Mouse (Mus musculus): ENCODE measurements around the gene Btla. TPM values are rescaled to one million over a fixed set of nuclear protein-coding genes. Genes with fewer than 3 reads are reported as not detected.

Gene Btla
- polyA plus RNA-seq, 1 experiment from 2014 or later: 0.10 TPM

DNA sequence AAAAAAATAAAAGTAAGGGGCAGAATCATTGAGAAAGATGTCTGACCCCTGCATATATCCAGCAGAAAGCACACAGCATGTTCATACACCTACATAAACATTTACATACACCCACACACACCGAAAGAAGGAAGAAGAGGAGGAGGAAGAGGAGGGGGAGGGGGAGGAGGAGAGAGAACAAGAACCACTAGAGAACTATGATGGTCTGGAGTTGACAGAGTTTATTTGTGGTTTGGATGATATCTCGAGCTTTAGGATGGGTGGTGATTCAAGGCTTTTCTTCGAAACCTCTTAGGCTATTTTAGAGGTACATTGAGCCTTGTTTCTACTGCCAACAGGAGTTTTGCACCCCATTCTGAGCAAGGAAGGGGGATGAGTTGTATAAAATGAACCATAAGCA, 1.3 kb upstream of the Btla start:
- ATAC-seq: no peak
- WGBS: 95% methylated on average over 3 of the region's 3 CpGs
- no peaks in the 10 kb centered on the region for H3K27me3 ChIP-seq (ENCODE audit: control insufficient read depth, insufficient read depth, low read depth, low read length)

DNA sequence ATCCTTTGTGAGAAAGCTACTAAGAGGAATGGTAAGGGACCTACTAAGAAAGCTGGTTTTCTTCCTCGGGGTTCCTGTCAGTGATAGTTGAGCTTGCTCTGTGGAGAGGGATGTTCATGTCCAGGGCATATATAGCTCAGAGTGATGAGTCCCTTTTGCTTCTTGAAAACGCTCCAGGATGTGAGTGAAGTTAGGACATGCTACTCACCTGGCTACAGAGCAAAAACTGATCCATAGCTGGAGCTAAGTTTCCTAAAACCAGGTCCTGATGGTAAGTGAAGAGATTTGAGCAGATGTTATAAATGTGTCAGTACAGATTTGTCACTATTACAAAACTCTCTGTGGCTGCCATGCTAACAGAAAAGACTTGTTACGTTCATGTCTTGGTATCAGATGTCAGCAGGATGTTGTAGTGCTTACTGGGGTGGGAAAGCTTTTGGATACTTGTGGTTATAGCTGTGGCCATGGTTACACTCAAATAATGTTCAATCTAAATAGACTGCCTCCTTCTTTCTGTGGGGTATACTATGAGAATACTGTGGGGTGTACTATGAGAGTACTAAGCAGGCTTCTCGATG, 405 bp downstream of the Btla start:
- H3K9ac ChIP-seq (ENCODE audit: low read depth, low read length): no peak overlapping the region
- no peak for ATAC-seq
- no peak overlapping the region for H3K4me3 ChIP-seq (ENCODE audit: low read depth, low read length)
- H3K27ac ChIP-seq (ENCODE audit: low read length): no peak overlapping the region
- no peaks in the 10 kb centered on the region for H3K27me3 ChIP-seq (ENCODE audit: control insufficient read depth, insufficient read depth, low read depth, low read length)
- WGBS: 59% methylated on average over 4 of the region's 4 CpGs
- no peaks in the 10 kb centered on the region for H3K9me3 ChIP-seq (replicated peaks; ENCODE audit: control insufficient read depth, low read length, poor library complexity, severe bottlenecking)
- H3K4me2 ChIP-seq (ENCODE audit: low read length): no peak overlapping the region
- no peaks in the 10 kb centered on the region for H3K4me1 ChIP-seq (ENCODE audit: control insufficient read depth, insufficient read depth, low read length)
- no peaks in the 10 kb centered on the region for H3K36me3 ChIP-seq (ENCODE audit: control insufficient read depth, insufficient read depth, low read length)

More for the DNA sequence above, 1.3 kb upstream of the Btla start:
- H3K36me3 ChIP-seq (ENCODE audit: control insufficient read depth, insufficient read depth, low read length): no peaks in the 10 kb centered on the region
- no peaks in the 10 kb centered on the region for H3K9me3 ChIP-seq (replicated peaks; ENCODE audit: control insufficient read depth, low read length, poor library complexity, severe bottlenecking)
- H3K4me3 ChIP-seq (ENCODE audit: low read depth, low read length): no peak overlapping the region
- no peak overlapping the region for H3K4me2 ChIP-seq (ENCODE audit: low read length)
- no peak overlapping the region for H3K9ac ChIP-seq (ENCODE audit: low read depth, low read length)
- H3K4me1 ChIP-seq (ENCODE audit: control insufficient read depth, insufficient read depth, low read length): no peaks in the 10 kb centered on the region
- no peak overlapping the region for H3K27ac ChIP-seq (ENCODE audit: low read length)

- no peak overlapping the region for H3K27ac ChIP-seq (ENCODE audit: low read length)
- no peak overlapping the region for H3K4me2 ChIP-seq (ENCODE audit: low read length)
- no peak overlapping the region for H3K9ac ChIP-seq (ENCODE audit: low read depth, low read length)
- H3K9me3 ChIP-seq (replicated peaks; ENCODE audit: control insufficient read depth, low read length, poor library complexity, severe bottlenecking): no peaks in the 10 kb centered on the region
- no peaks in the 10 kb centered on the region for H3K36me3 ChIP-seq (ENCODE audit: control insufficient read depth, insufficient read depth, low read length)
- 87% methylated on average over 1 of the region's 1 CpGs for WGBS
- H3K4me3 ChIP-seq (ENCODE audit: low read depth, low read length): no peak overlapping the region
- H3K4me1 ChIP-seq (ENCODE audit: control insufficient read depth, insufficient read depth, low read length): no peaks in the 10 kb centered on the region
- no peaks in the 10 kb centered on the region for H3K27me3 ChIP-seq (ENCODE audit: control insufficient read depth, insufficient read depth, low read depth, low read length)
- no peak for ATAC-seq
These were observed 2.9 kb downstream of the Btla start for GRCm38 (mm10) chr16:45227002-45227401.

- no peaks in the 10 kb centered on the region for H3K4me1 ChIP-seq (ENCODE audit: control insufficient read depth, insufficient read depth, low read length)
- 87% methylated on average over 1 of the region's 1 CpGs for WGBS
These were observed 7.2 kb downstream of the Btla start for GRCm38 (mm10) chr16:45231296-45231695.

GRCm38 (mm10) chr16:45233007-45233406, 8.9 kb downstream of the Btla start:
- Histone ChIP-seq H3K4me3 (ENCODE audit: low read depth, low read length) (no peak overlapping the region), H3K4me2 (ENCODE audit: low read length) (no peak overlapping the region), H3K9ac (ENCODE audit: low read depth, low read length) (no peak overlapping the region), H3K36me3 (ENCODE audit: control insufficient read depth, insufficient read depth, low read length) (no peaks in the 10 kb centered on the region), H3K4me1 (ENCODE audit: control insufficient read depth, insufficient read depth, low read length) (no peaks in the 10 kb centered on the region), H3K27me3 (ENCODE audit: control insufficient read depth, insufficient read depth, low read depth, low read length) (no peaks in the 10 kb centered on the region), H3K27ac (ENCODE audit: low read length) (no peak overlapping the region), H3K9me3 (replicated peaks; ENCODE audit: control insufficient read depth, low read length, poor library complexity, severe bottlenecking) (no peaks in the 10 kb centered on the region)
- WGBS: 49% methylated on average over 3 of the region's 3 CpGs
- no peak for ATAC-seq

More at GRCm38 (mm10) chr16:45231296-45231695, 7.2 kb downstream of the Btla start:
- Histone ChIP-seq H3K27me3 (ENCODE audit: control insufficient read depth, insufficient read depth, low read depth, low read length) (no peaks in the 10 kb centered on the region), H3K4me2 (ENCODE audit: low read length) (no peak overlapping the region), H3K4me3 (ENCODE audit: low read depth, low read length) (no peak overlapping the region), H3K9me3 (replicated peaks; ENCODE audit: control insufficient read depth, low read length, poor library complexity, severe bottlenecking) (no peaks in the 10 kb centered on the region), H3K9ac (ENCODE audit: low read depth, low read length) (no peak overlapping the region), H3K27ac (ENCODE audit: low read length) (no peak overlapping the region), H3K36me3 (ENCODE audit: control insufficient read depth, insufficient read depth, low read length) (no peaks in the 10 kb centered on the region)
- no peak for ATAC-seq

- no peaks in the 10 kb centered on the region for H3K9me3 ChIP-seq (replicated peaks; ENCODE audit: control insufficient read depth, low read length, poor library complexity, severe bottlenecking)
- H3K27ac ChIP-seq (ENCODE audit: low read length): no peak overlapping the region
- no peak for ATAC-seq
- no peaks in the 10 kb centered on the region for H3K27me3 ChIP-seq (ENCODE audit: control insufficient read depth, insufficient read depth, low read depth, low read length)
- no peaks in the 10 kb centered on the region for H3K36me3 ChIP-seq (ENCODE audit: control insufficient read depth, insufficient read depth, low read length)
- 0 out of 2 replicates have a peak, but pooled peaks cover 2% of the 10 kb centered on the region for H3K4me1 ChIP-seq (ENCODE audit: control insufficient read depth, insufficient read depth, low read length)
- no peak overlapping the region for H3K4me3 ChIP-seq (ENCODE audit: low read depth, low read length)
- WGBS: 77% methylated on average over 1 of the region's 1 CpGs
- no peak overlapping the region for H3K4me2 ChIP-seq (ENCODE audit: low read length)
- H3K9ac ChIP-seq (ENCODE audit: low read depth, low read length): no peak overlapping the region
These were observed 18.6 kb downstream of the Btla start for GRCm38 (mm10) chr16:45242700-45243099.

DNA sequence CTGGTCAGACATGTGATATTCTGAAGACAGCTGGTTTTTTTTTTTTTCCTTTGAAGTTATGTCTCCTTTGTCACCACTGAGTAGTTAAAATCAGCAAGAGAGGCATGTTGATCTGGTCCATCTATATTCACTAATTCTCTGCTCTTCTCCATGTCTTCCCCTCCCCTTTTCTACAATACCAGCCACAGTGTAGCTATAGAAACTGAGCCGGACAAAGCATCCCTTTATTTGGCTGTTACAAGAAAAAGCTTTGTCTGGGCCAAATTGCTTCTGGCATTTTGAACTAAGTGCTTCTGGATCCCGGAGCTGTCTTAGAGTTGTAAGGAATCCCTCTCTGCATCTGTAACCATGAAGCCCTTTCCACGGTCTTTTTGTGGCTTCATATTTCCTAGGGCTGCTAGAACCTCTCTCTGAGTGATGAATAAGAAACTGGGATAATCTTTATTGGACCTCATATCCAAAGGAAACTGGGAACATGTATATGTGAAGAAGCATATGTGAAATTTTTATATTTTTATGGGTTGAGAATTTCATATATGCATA, 20.9 kb downstream of the Btla start:
- ATAC-seq: 0 out of 2 replicates have a peak, but pooled peaks have one; percentile 54
- 0 out of 2 replicates have a peak, but pooled peaks cover 2% of the 10 kb centered on the region for H3K4me1 ChIP-seq (ENCODE audit: control insufficient read depth, insufficient read depth, low read length)
- H3K9me3 ChIP-seq (replicated peaks; ENCODE audit: control insufficient read depth, low read length, poor library complexity, severe bottlenecking): no peaks in the 10 kb centered on the region
- no peak overlapping the region for H3K9ac ChIP-seq (ENCODE audit: low read depth, low read length)
- H3K4me2 ChIP-seq (ENCODE audit: low read length): no peak overlapping the region
- H3K4me3 ChIP-seq (ENCODE audit: low read depth, low read length): no peak overlapping the region
- no peaks in the 10 kb centered on the region for H3K27me3 ChIP-seq (ENCODE audit: control insufficient read depth, insufficient read depth, low read depth, low read length)
- 7% methylated on average over 3 of the region's 3 CpGs for WGBS
- H3K27ac ChIP-seq (ENCODE audit: low read length): no peak overlapping the region
- H3K36me3 ChIP-seq (ENCODE audit: control insufficient read depth, insufficient read depth, low read length): no peaks in the 10 kb centered on the region

- H3K9me3 ChIP-seq (replicated peaks; ENCODE audit: control insufficient read depth, low read length, poor library complexity, severe bottlenecking): no peaks in the 10 kb centered on the region
These were observed 25.6 kb downstream of the Btla start for GRCm38 (mm10) chr16:45249761-45250160.

DNA sequence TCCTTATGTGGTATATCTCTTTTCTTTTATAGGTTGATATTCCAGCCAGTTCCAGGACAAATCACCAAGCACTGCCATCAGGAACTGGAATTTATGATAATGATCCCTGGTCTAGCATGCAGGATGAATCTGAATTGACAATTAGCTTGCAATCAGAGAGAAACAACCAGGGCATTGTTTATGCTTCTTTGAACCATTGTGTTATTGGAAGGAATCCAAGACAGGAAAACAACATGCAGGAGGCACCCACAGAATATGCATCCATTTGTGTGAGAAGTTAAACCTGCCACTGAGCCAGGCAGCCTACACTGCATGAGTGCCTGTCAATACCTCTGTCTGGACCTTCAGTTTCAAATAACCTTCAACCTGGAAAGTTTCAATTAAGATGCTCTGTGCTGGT, 26.2 kb downstream of the Btla start:
- ATAC-seq: no peak
- Histone ChIP-seq H3K4me1 (ENCODE audit: control insufficient read depth, insufficient read depth, low read length) (no peaks in the 10 kb centered on the region), H3K4me2 (ENCODE audit: low read length) (no peak overlapping the region), H3K27ac (ENCODE audit: low read length) (no peak overlapping the region), H3K9me3 (replicated peaks; ENCODE audit: control insufficient read depth, low read length, poor library complexity, severe bottlenecking) (no peaks in the 10 kb centered on the region), H3K36me3 (ENCODE audit: control insufficient read depth, insufficient read depth, low read length) (no peaks in the 10 kb centered on the region), H3K4me3 (ENCODE audit: low read depth, low read length) (no peak overlapping the region), H3K27me3 (ENCODE audit: control insufficient read depth, insufficient read depth, low read depth, low read length) (no peaks in the 10 kb centered on the region), H3K9ac (ENCODE audit: low read depth, low read length) (no peak overlapping the region)

More at GRCm38 (mm10) chr16:45249761-45250160, 25.6 kb downstream of the Btla start:
- no peak overlapping the region for H3K4me2 ChIP-seq (ENCODE audit: low read length)
- no peak overlapping the region for H3K9ac ChIP-seq (ENCODE audit: low read depth, low read length)
- H3K36me3 ChIP-seq (ENCODE audit: control insufficient read depth, insufficient read depth, low read length): no peaks in the 10 kb centered on the region
- H3K4me3 ChIP-seq (ENCODE audit: low read depth, low read length): no peak overlapping the region
- WGBS: 74% methylated on average over 2 of the region's 2 CpGs
- H3K27ac ChIP-seq (ENCODE audit: low read length): no peak overlapping the region
- 0 out of 2 replicates have a peak, but pooled peaks cover 2% of the 10 kb centered on the region for H3K4me1 ChIP-seq (ENCODE audit: control insufficient read depth, insufficient read depth, low read length)
- no peaks in the 10 kb centered on the region for H3K27me3 ChIP-seq (ENCODE audit: control insufficient read depth, insufficient read depth, low read depth, low read length)
- no peak for ATAC-seq
